Mouse (Mus musculus) liver, embryonic 14.5 days (tissue): ENCODE data around the gene Pbp2. TPM values are rescaled to one million over a fixed set of nuclear protein-coding genes. Genes with fewer than 3 reads are reported as not detected.

ENCODE experiments used
- ATAC-seq: fragments of 200-750 bp; cut with Nextera tagmentation; 2 replicates; pipeline ENCODE4 v1.8.0; 2017; ENCODE audit warnings: moderate number of reproducible peaks, mild to moderate bottlenecking, moderate library complexity; ENCODE audit not compliant: insufficient read depth
- DNase-seq, 3 experiments: peaks; one replicate each; pipeline ENCODE4 v3.0.0-alpha.2; 2012 to 2013; ENCODE audit warnings: low read depth in 3 of 3, low spot score in 3 of 3
- H3K27ac ChIP-seq: fragments of 300-500 bp; sonication (generic); 2 replicates; pipeline ENCODE4 v1.5.1; 2014; ENCODE audit warnings: moderate library complexity, mild to moderate bottlenecking, control low read depth, inconsistent platforms
- H3K27me3 ChIP-seq: fragments of 300-500 bp; sonication (generic); 2 replicates; pipeline ENCODE4 v1.6.1; 2014; ENCODE audit warnings: mild to moderate bottlenecking, low read length, moderate library complexity; ENCODE audit not compliant: control insufficient read depth, insufficient read depth
- H3K36me3 ChIP-seq: fragments of 300-500 bp; sonication (generic); replicated peaks from 2 replicates; pipeline ENCODE4 v1.6.1; 2014; ENCODE audit warnings: low read depth; ENCODE audit not compliant: control insufficient read depth, insufficient read depth
- H3K4me1 ChIP-seq, 2 experiments: fragments of 200-500 bp in 1 of 2; fragments of 300-500 bp in 1 of 2; sonication (generic) in 1 of 2; replicated peaks; 2 replicates each; pipeline ENCODE4 v1.6.1; 2012 to 2014; ENCODE audit warnings: antibody characterized with exemption in 1 of 2, inconsistent platforms in 1 of 2, low read length in 1 of 2; ENCODE audit not compliant: control insufficient read depth in 2 of 2, insufficient read depth in 2 of 2
- H3K4me2 ChIP-seq: fragments of 300-500 bp; sonication (generic); 2 replicates; pipeline ENCODE4 v1.6.1; 2014; ENCODE audit warnings: low read depth, mild to moderate bottlenecking, control low read depth, moderate library complexity
- H3K4me3 ChIP-seq, 2 experiments: fragments of 200-500 bp in 1 of 2; fragments of 300-500 bp in 1 of 2; sonication (generic) in 1 of 2; 2 replicates each; pipeline ENCODE4 v1.5.1; 2012 to 2014; ENCODE audit warnings: low read depth in 2 of 2, low read length in 2 of 2, mild to moderate bottlenecking in 2 of 2, control low read depth in 1 of 2, inconsistent platforms in 1 of 2, moderate library complexity in 1 of 2; ENCODE audit not compliant: insufficient read depth in 1 of 2
- H3K9ac ChIP-seq: fragments of 300-500 bp; sonication (generic); replicated peaks from 2 replicates; pipeline ENCODE4 v1.6.1; 2014; ENCODE audit warnings: mild to moderate bottlenecking, control low read depth, moderate library complexity
- H3K9me3 ChIP-seq: fragments of 300-500 bp; sonication (generic); 2 replicates; pipeline ENCODE4 v1.6.1; 2016; ENCODE audit warnings: low read length, mixed read lengths; ENCODE audit not compliant: control insufficient read depth
- CTCF ChIP-seq: IDR thresholded peaks from 2 replicates; pipeline ENCODE4 v1.5.1; 2016; ENCODE audit warnings: antibody characterized with exemption, low read depth, control low read depth
- EP300 ChIP-seq: IDR thresholded peaks from 2 replicates; pipeline ENCODE4 v1.6.1; 2016; ENCODE audit warnings: antibody characterized with exemption, low read depth
- WGBS: fragments of 180-500 bp; shearing (Covaris S2); extraction: QIAGEN DNeasy Blood & Tissue Kit; methylation state at CpG from one replicate; pipeline ENCODE4 v1.1.7; 2014; ENCODE audit not compliant: insufficient replicate concordance; 5-methylcytosine and 5-hydroxymethylcytosine counted together
- polyA plus RNA-seq, 2 experiments: library from polyadenylated mRNA; depleted of rRNA in 1 of 2; stranded (reverse) in 1 of 2; unstranded in 1 of 2; fragments of >200 nt; fragmentation: Nextera tagmentation in 1 of 2; extraction: Ambion mirVana in 1 of 2; gene quantifications; 2 replicates each; pipeline versions ENCODE4 v1.2.1 to v1.2.3; 2012 to 2014

The Pbp2 gene
- polyA plus RNA-seq, 2 experiments = not detected

- no peak overlapping the region for H3K4me3 ChIP-seq
- H3K4me1 ChIP-seq = no peaks in the 10 kb centered on the region
- TF ChIP-seq CTCF (no peak), EP300 (no peak)
- 64% methylated on average over 11 of the region's 11 CpGs for WGBS
- H3K9me3 ChIP-seq = no peaks in the 10 kb centered on the region
- H3K27ac ChIP-seq = no peak overlapping the region
- ATAC-seq = no peak
- no peaks in the 10 kb centered on the region for H3K27me3 ChIP-seq
- no peak overlapping the region for H3K9ac ChIP-seq
- DNase-seq = no peak
- H3K36me3 ChIP-seq = no peaks in the 10 kb centered on the region
- no peak overlapping the region for H3K4me2 ChIP-seq
These were observed 14.9 kb downstream of the Pbp2 start for GRCm38 (mm10) chr6:135295082-135295861.

GRCm38 (mm10) chr6:135294150-135294549 lies 16.1 kb downstream of the Pbp2 start:
- WGBS = 68% methylated on average over 6 of the region's 6 CpGs
- DNase-seq (no peak), ATAC-seq (no peak)
- Histone ChIP-seq H3K4me3 (no peak overlapping the region), H3K27ac (no peak overlapping the region), H3K9ac (no peak overlapping the region), H3K4me2 (no peak overlapping the region), H3K9me3 (no peaks in the 10 kb centered on the region), H3K4me1 (no peaks in the 10 kb centered on the region), H3K36me3 (no peaks in the 10 kb centered on the region), H3K27me3 (no peaks in the 10 kb centered on the region)
- TF ChIP-seq CTCF = no peak
- no peak for TF ChIP-seq EP300

GRCm38 (mm10) chr6:135292391-135292790 lies 17.8 kb downstream of the Pbp2 start:
- Histone ChIP-seq H3K27ac (no peak overlapping the region), H3K27me3 (no peaks in the 10 kb centered on the region), H3K4me2 (no peak overlapping the region), H3K9ac (no peak overlapping the region), H3K4me1 (no peaks in the 10 kb centered on the region), H3K9me3 (no peaks in the 10 kb centered on the region), H3K36me3 (no peaks in the 10 kb centered on the region), H3K4me3 (no peak overlapping the region)
- WGBS = 64% methylated on average over 4 of the region's 4 CpGs
- no peak for DNase-seq
- ATAC-seq = no peak
- TF ChIP-seq CTCF = no peak
- TF ChIP-seq EP300 = no peak

- Histone ChIP-seq H3K9me3 (no peaks in the 10 kb centered on the region), H3K27me3 (no peaks in the 10 kb centered on the region), H3K27ac (no peak overlapping the region), H3K36me3 (no peaks in the 10 kb centered on the region), H3K4me3 (no peak overlapping the region), H3K4me2 (no peak overlapping the region), H3K9ac (no peak overlapping the region), H3K4me1 (no peaks in the 10 kb centered on the region)
- TF ChIP-seq EP300 = no peak
- no peak for TF ChIP-seq CTCF
- 44% methylated on average over 10 of the region's 10 CpGs for WGBS
- DNase-seq (no peak), ATAC-seq (no peak)
These were observed 30.3 kb downstream of the Pbp2 start for GRCm38 (mm10) chr6:135279856-135280255.

GRCm38 (mm10) chr6:135279286-135279685 lies 30.9 kb downstream of the Pbp2 start:
- no peaks in the 10 kb centered on the region for H3K9me3 ChIP-seq
- H3K36me3 ChIP-seq = no peaks in the 10 kb centered on the region
- TF ChIP-seq CTCF (no peak), EP300 (no peak)
- ATAC-seq = no peak
- DNase-seq = no peak
- H3K27ac ChIP-seq = no peak overlapping the region
- no peak overlapping the region for H3K4me2 ChIP-seq
- no peak overlapping the region for H3K4me3 ChIP-seq
- 56% methylated on average over 5 of the region's 5 CpGs for WGBS
- no peaks in the 10 kb centered on the region for H3K27me3 ChIP-seq
- H3K9ac ChIP-seq = no peak overlapping the region
- H3K4me1 ChIP-seq = no peaks in the 10 kb centered on the region
